Mouse (Mus musculus) megakaryocyte, adult 5-6 weeks (primary cell): Measurements from ENCODE around the gene Ifne. TPM values are rescaled to one million over a fixed set of nuclear protein-coding genes. Genes with fewer than 3 reads are reported as not detected.

Source experiments
- ATAC-seq: 2 replicates; pipeline ENCODE4 v1.8.0; 2016; ENCODE audit warnings: mild to moderate bottlenecking, inconsistent platforms; ENCODE audit not compliant: poor library complexity, severe bottlenecking
- total RNA-seq, 2 experiments: library from RNA; stranded (forward) in 1 of 2; stranded (reverse) in 1 of 2; fragments of 153-499, 151-499 nt in 1 of 2; fragments of 221-1000, 200-1000 nt in 1 of 2; gene quantifications; 2 replicates each; pipeline versions ENCODE4 v1.2.3 to v1.2.4; 2015 to 2017

Ifne gene
- total RNA-seq (2015) (not detected in 2 replicates), total RNA-seq (2017) (not detected in 2 replicates)

- no peak for ATAC-seq
These were observed at the start of gene Ifne for GRCm38 (mm10) chr4:88880101-88880500. TSS of gene Ifne (minus strand) at chr4:88880201.

GRCm38 (mm10) chr4:88928341-88929102 is 48.5 kb upstream of the Ifne start:
- ATAC-seq: no peak

GRCm38 (mm10) chr4:88927850-88928249 is 47.8 kb upstream of the Ifne start:
- ATAC-seq: no peak

- ATAC-seq: no peak
These were observed 46.6 kb upstream of the Ifne start for GRCm38 (mm10) chr4:88926637-88927036.

- no peak for ATAC-seq
These were observed 46.1 kb upstream of the Ifne start for GRCm38 (mm10) chr4:88926082-88926481.

- ATAC-seq: no peak
These were observed 45.5 kb upstream of the Ifne start for GRCm38 (mm10) chr4:88925456-88925855.

- ATAC-seq: no peak
These were observed 41.3 kb upstream of the Ifne start for GRCm38 (mm10) chr4:88921280-88921679.

GRCm38 (mm10) chr4:88917770-88918460 is 37.9 kb upstream of the Ifne start:
- ATAC-seq: peak; percentile 20; the same call in 1 of the 2 replicates

GRCm38 (mm10) chr4:88916306-88916705 is 36.3 kb upstream of the Ifne start:
- no peak for ATAC-seq

GRCm38 (mm10) chr4:88913984-88914383 is 34.0 kb upstream of the Ifne start:
- no peak for ATAC-seq

GRCm38 (mm10) chr4:88912882-88913281 is 32.9 kb upstream of the Ifne start:
- ATAC-seq: no peak

- ATAC-seq: no peak
These were observed 32.2 kb upstream of the Ifne start for GRCm38 (mm10) chr4:88912187-88912586.

- ATAC-seq: peak; percentile 62
These were observed 29.9 kb upstream of the Ifne start for GRCm38 (mm10) chr4:88909600-88910534.

- no peak for ATAC-seq
These were observed 13.3 kb upstream of the Ifne start for GRCm38 (mm10) chr4:88893201-88893754.

- no peak for ATAC-seq
These were observed 8.2 kb upstream of the Ifne start for GRCm38 (mm10) chr4:88888236-88888635.

- no peak for ATAC-seq
These were observed 1.2 kb downstream of the Ifne start for GRCm38 (mm10) chr4:88878772-88879171.

GRCm38 (mm10) chr4:88878246-88878645 is 1.8 kb downstream of the Ifne start:
- ATAC-seq: peak; percentile 95

- ATAC-seq: no peak
These were observed 3.5 kb downstream of the Ifne start for GRCm38 (mm10) chr4:88876520-88876919.

GRCm38 (mm10) chr4:88875435-88876095 is 4.4 kb downstream of the Ifne start:
- ATAC-seq: peak; percentile 19; the same call in 1 of the 2 replicates

GRCm38 (mm10) chr4:88872691-88873090 is 7.3 kb downstream of the Ifne start:
- peak; percentile 52 for ATAC-seq
